Mouse (Mus musculus) frontal cortex, adult 2 months (tissue): ENCODE data around the gene Ccdc102a. TPM values are rescaled to one million over a fixed set of nuclear protein-coding genes. Genes with fewer than 3 reads are reported as not detected.

ENCODE experiments used
- DNase-seq, 2 experiments: peaks; one replicate each; pipeline ENCODE4 v3.0.0; 2022; ENCODE audit warnings: low spot score in 1 of 2; ENCODE audit errors: extremely low spot score in 1 of 2
- polyA plus RNA-seq: library from polyadenylated mRNA; depleted of rRNA; stranded (reverse); fragments of >200 nt; gene quantifications from 2 replicates; pipeline ENCODE4 v1.2.3, GENCODE M21; 2012

The Ccdc102a gene
- polyA plus RNA-seq, 1 experiment, result 3.1 TPM

DNA sequence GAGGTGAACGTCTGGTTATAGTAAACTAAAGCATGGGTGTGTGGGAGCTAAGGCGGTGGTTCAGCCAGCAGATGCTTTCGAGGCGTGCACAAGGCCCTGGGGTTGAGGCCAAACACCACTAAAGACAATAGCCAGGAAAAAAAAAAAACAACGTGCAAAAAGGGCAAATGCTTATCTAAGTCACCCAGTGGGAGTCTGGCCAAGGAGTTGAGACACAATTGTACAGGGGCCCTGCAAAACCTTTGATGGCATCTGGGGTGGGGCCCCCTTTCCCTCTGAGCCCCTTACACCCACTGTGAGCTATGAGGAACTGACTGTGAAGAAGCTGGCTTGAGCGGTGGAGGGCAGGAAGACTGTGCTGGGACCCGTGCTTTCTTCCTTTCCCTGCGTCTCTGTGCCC, 4.7 kb upstream of the Ccdc102a start:
- no peak for DNase-seq

DNA sequence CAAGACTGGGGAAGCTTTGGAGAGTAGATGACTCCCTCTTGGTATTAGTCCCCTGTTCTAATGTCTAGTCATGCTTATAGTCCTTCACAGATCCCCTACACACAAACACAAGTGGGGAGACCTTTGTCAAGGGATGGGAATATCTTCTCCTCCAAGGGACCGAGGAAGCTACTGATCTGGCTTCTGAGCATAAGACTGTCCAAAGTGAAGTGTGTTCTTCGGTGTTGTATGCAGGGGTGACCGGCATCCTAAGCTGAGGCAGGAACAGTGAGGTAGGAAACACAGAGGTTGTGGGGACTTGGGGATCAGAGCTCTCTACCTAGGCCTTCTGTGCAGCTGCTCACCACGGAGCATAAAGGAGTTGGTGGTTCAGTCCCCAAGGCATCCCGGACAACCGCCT, 4.3 kb upstream of the Ccdc102a start:
- DNase-seq, result no peak

DNA sequence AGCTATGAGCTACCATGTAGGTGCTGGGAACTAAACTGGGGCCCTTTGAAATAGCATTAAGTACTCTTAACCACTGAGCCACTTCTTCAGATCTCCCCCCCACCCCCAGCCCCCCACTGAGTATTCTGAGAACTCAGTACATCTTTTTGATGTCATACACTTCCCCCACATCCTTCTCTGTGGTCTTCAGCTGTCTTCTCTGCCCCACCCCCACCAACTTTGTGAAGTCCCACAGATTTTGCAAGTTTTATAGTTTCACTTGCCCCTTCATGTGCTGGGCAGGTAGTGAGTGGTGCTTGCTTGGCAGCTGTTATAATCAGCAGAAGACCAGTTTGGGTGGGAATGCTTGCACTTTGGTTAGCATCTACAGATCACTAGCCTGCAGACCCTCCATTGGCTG, 1.4 kb upstream of the Ccdc102a start:
- DNase-seq, result no peak

DNA sequence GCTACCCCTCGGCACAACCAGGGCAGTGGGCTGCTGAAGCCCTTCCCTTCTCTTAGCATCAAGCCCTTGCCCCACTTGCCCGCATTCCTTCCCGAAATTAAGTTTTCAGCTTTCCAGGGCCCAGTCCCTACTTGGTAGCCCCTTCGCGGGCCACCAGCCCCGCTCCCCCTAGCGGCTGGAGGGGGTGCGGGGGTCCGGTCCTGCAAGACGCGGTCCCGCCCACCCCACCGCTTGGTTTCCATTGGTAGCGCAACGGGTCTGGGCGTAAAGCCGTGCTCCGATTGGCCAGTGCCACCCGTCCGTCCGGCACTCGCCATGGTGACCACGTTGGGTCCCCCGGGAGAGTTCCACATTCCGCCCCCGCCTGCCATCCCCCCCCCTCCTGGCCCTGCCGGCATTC, 546 bp downstream of the Ccdc102a start:
- DNase-seq, result peak; percentile 36 to 68

DNA sequence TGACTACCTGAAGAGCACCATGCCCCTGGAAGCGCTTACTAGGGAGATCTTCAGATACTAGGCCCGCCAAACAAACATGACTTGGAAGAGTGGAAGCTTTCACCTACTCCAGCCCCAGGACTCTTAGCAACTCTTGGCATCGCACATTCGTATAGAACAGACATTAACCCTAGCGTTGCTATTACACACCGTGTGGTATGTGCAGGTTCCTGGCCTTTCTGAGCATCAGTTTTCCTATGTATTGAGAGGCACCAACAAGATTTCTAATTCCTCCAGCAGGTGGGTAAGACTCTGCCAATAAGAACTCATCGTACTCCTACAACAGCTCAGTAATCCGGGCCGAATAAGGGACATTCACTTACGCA, 956 bp downstream of the Ccdc102a start:
- DNase-seq, result no peak

DNA sequence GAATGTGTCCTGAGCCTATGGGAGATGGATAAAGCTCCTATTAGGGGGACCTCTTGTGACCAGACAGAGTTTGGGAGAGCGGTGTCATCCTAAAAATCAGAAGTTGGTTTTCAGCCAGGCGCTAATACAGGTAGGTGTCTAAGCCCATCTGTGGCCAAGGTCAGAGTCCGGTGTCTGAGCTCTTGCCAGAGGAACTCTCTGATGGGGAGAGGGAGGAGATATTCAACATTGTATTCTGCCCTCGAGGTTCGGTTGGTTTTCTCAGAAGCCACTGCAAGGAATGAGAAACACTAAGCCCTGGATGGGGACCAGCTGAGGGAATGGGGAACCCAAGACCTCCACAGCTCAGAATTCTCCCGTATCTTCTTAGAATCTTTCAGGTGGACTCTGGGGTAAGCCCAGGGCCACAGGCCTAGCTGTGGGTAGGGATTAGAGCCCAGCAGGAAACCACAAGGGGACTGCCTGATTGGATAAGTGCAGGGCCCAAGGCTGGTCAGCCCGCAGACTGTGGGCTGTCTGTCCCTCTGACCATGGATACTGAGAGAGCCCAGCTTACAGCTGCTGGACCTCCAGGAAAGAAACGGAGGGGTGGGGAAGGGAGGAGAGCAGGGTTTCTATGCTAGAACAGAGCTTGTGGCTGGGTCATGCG, 1.5 kb downstream of the Ccdc102a start:
- no peak for DNase-seq

DNA sequence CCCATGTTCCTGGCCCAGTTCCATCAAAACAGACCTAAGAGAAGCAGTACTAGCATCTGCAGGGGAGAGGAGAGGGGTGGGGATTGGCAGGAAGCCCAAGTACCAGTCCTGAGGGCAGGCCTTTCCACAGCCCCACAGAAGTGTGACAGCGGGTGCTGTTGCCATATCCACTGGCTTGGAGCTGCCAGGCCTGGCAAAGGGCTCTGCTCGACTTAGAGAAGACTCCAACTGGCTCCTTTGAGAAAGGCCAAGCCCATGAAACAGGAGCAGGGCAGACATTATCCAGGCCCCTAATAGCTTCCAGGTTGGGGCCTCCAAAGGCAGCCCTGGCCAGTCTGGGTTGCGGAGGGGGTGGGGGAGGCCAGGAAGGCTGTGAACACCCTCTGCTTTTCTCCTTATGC, 3.2 kb downstream of the Ccdc102a start:
- no peak for DNase-seq

DNA sequence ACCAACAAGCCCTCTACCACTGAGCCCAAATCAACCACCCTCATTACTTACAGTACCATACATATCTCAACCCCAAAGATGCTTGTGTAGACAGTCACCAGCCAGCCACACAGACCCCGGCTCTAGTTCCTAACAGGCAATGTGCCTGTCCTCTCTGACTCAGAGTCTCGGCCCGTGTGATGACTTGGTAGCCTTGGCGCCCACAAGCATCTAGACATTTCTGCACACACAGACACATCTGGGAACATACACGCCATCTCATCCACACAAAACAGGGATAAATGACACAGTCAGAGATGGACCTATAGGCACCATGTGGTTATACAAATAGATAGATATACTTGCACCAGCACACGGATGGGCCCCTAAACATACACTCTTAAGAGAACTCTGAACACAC, 3.6 kb downstream of the Ccdc102a start:
- no peak for DNase-seq

DNA sequence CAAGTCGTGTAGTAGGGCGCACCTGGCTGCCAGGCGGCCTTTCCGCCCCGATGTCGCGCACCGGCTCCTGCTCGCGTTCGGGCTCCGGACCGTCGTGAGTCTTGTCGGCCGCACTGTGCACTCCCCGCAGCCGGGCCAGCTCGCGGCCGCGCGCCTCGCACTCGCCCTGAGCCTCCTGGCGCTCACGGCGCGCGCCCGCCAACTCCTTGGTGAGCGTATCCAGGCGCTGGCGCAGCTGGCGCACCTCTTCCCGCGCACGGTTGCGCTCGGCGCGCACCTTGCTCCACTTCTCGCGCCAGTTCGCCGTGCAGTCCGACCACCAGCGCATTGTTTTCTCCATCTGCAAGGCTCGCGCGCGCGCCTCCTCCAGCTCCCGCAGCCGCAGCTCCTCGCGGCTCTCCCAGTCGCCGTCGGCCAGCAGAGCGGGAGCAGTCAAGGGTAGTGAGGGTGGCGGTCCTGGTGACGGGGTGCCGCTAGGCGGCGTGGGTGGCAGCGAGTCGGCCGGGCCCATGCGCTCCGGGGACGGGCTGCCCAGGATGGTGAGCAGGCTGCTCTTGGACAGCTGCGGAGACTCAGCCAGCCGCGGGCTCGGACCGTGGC, 4.7 kb downstream of the Ccdc102a start:
- peak in 1 of 2 experiments; percentile 47 for DNase-seq

DNA sequence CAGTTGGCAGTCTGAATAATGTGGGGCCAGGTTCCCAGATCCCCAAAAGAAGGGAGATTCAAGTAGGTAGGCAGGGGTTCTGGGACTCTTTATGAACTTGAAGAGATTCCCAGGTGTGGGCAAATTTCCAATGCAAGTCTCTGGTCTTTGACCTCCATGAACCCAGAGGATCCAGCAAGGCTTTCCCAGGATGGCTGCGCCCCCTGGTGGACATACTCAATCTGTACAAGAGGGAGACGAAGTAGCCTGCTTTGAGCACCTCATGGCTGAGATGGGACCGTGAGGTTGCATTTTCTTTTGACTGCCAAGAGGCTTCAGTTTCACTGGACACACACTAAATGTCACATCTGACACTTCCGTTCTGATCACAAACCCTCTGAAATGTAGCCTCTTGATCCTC, 9.1 kb downstream of the Ccdc102a start:
- DNase-seq, result peak in 1 of 2 experiments; percentile 87

DNA sequence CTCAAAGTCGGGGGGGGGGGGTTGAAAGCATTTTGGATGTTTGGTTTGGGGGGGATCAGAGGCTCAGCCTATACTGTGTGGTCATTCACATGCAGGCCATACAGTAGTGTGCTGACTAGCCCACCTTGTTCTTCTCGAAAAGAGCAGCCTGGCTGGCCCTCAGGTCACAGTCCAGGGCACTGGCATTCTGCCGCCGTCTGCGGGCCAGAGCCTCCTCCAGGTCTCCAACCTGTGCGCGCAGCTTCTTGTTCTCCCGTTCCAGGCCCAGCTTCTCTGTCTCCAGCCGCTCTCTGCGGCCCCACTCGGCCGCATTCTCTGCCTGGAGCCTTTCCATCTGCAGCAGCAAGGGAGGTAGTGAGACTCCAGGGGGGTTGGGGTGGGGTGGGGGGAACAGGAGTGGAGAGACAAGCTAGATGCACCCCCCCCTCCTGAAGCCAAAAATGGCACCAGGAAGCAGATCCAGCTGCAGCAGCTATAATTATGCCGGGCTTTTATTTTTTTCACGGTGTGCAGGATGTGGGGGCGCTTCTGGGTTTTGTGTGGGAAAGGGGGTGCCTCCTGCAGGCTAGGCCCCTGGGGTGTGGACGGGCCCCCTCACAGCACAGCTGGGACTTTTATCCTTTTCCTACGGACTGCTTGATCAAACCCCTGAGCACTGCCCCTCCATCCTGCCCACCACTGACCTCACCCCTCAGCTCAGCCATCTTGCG, 10.2 kb downstream of the Ccdc102a start:
- DNase-seq, result peak in 1 of 2 experiments; percentile 37

DNA sequence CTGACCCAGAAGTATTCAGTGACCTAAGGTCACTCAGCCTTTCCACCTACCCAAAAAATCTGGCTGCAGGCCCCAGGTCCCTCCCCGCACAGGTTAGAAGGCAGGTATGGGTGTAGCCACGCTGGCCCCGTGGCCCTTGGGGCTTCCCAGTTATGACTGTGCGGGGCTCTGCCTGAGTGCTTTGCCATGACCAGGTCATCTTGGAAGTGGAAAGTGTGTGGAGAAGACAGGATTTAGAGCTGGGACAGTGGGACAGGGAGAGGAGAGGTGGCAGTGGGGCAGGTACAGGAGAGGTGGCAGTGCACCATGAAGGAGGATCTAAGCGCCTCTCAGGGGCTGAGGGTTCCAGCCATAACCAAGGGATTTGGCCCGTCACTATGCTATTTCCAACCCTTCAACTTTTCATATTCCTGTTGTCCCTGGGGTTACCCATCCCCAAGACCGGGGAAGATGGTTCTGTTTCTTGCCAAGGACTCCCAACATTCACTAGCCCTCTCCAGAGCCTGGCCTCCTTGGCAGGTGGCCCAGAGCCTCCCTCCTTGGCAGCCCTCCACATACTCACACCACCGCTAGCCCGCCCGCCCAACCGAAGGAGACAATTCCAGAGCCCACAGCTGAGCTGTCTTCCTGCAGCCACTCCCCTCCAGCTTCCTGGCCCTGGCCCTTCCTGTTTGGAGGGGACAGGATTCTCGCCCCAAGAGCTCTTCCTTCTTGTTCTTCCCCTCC, 13.3 kb downstream of the Ccdc102a start:
- peak in 1 of 2 experiments; percentile 60 for DNase-seq

DNA sequence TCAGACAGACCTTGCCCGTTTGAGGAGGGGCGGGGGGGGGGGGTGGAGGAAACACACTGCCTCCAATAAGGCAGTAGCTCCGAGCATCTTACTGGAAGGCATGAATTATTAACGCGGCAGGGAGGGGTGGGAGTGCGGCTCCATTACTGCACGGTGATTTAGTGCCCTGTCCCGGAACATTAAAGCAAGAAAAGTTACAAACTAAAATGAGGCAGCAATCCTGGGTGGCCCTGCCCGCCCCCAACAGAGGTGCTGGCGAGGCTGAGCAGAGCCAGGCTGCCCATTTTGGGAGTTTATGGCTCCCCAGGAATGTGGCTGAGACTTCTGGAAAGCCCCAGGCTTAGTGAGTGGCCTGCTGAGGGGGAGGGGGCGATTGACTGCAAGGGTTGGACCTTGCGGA, 14.2 kb downstream of the Ccdc102a start:
- no peak for DNase-seq

DNA sequence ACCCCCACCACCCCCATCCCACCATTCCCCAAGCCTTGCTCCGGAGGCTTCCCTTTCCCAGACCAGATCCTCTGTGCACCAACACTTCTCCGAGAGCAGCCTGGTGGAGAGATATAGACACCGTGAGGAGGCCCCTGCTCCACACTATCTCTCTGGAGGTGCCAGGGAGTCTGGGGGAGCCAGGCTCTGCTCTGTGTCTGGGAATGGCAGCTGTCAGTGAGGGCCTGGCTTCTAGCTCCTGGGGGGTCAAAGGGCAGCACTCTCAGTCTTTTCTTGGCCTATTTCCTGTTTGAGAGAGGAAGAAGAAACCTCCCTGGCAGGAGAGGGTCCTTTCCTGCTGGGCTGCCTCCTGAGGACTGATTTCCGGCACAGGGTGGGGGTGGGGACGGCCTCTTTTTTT, 16.9 kb downstream of the Ccdc102a start:
- no peak for DNase-seq

DNA sequence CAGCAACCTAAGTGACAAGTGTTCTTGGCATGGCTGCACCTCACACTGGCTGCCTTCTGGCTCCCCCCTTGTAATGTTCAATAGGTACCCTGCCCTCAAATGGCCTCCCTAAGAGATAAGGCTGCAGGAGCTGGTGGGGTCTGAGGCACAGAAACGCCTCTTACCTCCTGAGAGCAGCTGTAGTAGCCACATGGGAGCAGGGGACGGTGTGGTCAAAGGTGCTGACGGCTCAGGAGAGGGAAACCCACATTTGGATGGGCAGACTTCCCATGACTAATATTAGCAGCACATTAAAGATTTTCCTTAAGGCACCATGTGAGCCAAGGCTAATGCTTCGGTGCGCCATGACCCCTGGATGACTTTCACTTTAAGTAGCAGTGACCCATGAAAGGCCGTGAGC, 17.3 kb downstream of the Ccdc102a start:
- no peak for DNase-seq

DNA sequence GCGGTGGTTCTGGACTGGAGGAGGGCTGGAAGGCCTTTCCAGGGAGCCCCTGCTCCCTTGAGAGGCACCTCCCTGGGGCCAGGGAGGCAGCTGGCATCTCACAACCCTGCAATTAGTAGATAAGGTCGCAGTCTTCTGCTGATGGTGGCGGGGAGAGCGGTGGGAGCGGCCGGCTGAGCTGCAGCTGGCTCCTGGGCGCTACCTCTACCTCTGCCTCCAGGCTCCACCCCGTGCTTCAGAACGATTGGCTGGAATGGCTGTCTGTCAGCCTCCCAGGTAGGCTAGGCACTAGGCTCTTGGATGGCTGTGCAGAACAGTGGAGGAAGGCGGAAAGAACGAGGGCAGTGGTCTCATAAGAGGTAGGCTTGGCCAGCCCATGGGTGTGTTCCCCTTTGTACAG, 18.6 kb downstream of the Ccdc102a start:
- no peak for DNase-seq

DNA sequence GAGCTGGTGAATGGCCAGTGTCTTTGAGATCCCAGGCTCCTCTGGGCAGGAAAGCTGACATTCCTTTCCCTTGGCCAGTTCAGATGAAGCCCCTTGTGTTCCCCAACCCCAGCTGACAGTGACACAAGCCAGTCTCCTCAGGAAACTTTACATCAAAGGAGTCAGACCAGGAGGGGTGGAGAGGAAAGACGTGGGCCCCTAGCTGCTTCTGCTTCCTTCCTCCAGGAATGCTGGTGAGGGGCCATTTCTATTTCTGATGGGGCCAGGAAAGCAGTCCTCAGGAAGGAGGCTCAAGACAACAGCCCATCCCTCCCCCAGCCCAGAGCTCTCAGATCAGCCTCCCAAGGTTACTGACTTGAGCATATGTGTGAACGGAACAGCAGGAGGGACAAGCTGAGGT, 25.0 kb downstream of the Ccdc102a start:
- no peak for DNase-seq

DNA sequence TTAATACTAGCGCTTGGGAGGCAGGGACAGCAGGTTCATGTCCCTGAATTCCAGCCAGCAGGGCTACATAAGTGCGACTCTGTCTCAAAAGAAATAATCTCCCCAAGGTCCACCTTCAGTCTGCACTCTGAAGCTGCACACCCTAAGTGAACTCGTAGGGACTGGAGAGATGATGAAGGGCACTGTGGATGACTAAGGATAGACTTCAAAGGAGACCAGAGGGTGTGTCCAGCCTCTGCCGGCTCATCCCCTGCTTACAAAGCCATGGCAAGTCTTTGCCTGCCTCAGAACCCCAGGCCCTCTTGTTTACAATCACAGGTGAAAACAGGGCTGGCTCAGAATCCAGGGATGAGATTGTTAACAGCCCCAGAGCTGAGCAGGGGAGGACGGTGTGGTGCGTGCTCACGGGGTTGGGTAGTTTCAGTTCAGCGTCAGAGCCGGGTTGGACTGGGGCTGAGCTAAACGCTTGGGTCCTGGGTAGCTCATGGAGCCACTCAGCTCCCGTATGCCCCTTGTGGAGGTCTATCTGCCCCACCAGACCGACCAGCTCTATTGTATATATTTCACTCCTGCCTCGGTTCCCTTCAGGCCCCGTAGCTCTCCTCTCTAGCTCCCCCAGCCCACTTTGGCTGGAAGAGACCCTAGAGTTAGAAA, 29.4 kb downstream of the Ccdc102a start:
- DNase-seq, result no peak

DNA sequence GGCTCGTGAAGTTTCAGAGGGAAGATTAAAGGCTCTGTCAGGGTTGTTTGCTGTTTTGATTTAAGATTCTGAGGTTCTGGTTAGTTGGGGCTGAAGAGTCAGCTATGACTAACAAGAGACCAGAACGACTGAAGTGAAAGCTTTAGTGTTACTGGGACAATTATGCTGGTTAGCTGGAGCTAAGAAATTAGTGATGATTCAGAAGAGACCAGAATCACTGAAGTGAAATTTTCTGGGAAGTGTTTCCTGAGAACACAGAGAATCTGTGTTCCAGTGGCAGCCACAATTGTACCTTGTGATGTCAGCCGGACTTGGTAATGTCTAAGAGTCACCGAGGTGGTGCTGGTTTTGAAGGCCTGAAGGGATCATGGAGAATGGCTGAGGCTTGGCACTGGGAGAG, 37.2 kb downstream of the Ccdc102a start:
- DNase-seq, result no peak

DNA sequence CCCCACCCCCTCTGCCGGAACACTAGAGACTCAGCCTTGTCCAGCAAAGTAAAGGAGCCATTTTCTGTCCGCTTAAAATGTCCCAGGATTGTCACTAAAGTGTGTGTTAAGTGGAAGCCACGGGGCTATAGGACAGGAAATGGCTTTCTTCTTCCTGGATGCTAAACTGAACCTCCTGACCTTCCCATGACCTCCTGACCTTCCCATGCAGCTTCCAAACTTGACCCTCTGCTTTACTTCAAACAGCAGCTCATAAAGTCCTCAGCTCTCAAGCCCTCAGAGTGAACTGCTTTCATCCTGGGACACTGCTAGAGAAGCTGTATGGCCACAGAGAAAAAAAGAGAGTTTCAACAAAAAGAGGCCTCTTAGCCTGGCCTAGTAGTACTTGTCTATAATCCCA, 41.1 kb downstream of the Ccdc102a start:
- no peak for DNase-seq

DNA sequence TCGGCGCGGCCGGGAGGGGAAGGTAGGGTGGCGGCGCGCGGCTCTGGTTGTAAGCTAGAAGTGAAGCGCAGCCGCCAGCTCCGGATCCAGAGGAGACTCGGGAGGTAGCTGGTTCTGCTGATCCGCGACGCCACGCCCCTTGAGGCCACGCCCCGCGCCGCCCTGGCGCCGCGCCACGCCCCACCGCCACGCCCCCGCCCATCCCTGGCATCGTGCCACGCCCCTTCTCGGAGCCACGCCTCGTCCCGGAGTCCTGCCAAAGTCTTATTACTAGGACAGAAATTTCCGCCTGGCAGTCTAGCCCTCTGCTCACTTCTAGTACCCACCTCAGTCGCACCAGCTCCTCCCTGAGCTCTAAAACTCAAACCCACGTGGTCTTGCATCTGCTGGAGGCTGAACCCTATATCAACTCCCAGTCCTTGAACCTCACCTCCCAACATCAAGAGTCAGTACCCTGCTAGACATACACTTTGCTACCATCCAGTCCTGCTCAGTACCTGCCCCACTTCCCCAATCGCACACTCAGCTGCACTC, 41.6 kb downstream of the Ccdc102a start, which contains the start of gene Dok4:
Dok4 (minus strand) TSS at position 134 of the 534 bp plus-strand sequence.
- DNase-seq, result peak in 1 of 2 experiments; percentile 76
